Mouse (Mus musculus) embryonic facial prominence, embryonic 11.5 days (tissue): Measurements from ENCODE around the gene Ubl3. TPM values are rescaled to one million over a fixed set of nuclear protein-coding genes. Genes with fewer than 3 reads are reported as not detected.

Experiments used
- ATAC-seq: fragments of 200-750 bp; cut with Nextera tagmentation; replicated peaks from 2 replicates; pipeline ENCODE4 v1.8.0; 2017; ENCODE audit warnings: low read depth; ENCODE audit not compliant: insufficient number of reproducible peaks, low FRiP score, low TSS enrichment
- DNase-seq: peaks from one replicate; pipeline ENCODE4 v3.0.0-alpha.2; 2015; ENCODE audit warnings: low spot score
- H3K27ac ChIP-seq: fragments of 300-500 bp; sonication (generic); replicated peaks from 2 replicates; pipeline ENCODE4 v1.5.1; 2014; ENCODE audit warnings: mild to moderate bottlenecking, low read depth, low read length, control low read depth
- H3K27me3 ChIP-seq: fragments of 300-500 bp; sonication (generic); 2 replicates; pipeline ENCODE4 v1.6.1; 2014; ENCODE audit warnings: mild to moderate bottlenecking, low read length, moderate library complexity, mixed read lengths; ENCODE audit not compliant: control insufficient read depth, insufficient read depth
- H3K36me3 ChIP-seq: fragments of 300-500 bp; sonication (generic); replicated peaks from 2 replicates; pipeline ENCODE4 v1.6.1; 2014; ENCODE audit warnings: low read depth, mild to moderate bottlenecking, low read length, moderate library complexity, mixed read lengths; ENCODE audit not compliant: control insufficient read depth, insufficient read depth
- H3K4me1 ChIP-seq: fragments of 300-500 bp; sonication (generic); 2 replicates; pipeline ENCODE4 v1.6.1; 2014; ENCODE audit warnings: low read length, mixed read lengths; ENCODE audit not compliant: control insufficient read depth, insufficient read depth
- H3K4me2 ChIP-seq: fragments of 300-500 bp; sonication (generic); 2 replicates; pipeline ENCODE4 v1.6.1; 2014; ENCODE audit warnings: low read depth, mild to moderate bottlenecking, control low read depth, low read length, moderate library complexity
- H3K4me3 ChIP-seq: fragments of 300-500 bp; sonication (generic); 2 replicates; pipeline ENCODE4 v1.5.1; 2014; ENCODE audit warnings: low read depth, low read length, control low read depth
- H3K9ac ChIP-seq: fragments of 300-500 bp; sonication (generic); replicated peaks from 2 replicates; pipeline ENCODE4 v1.6.1; 2014; ENCODE audit warnings: mild to moderate bottlenecking, control low read depth, low read length
- H3K9me3 ChIP-seq: fragments of 300-500 bp; sonication (generic); replicated peaks from 2 replicates; pipeline ENCODE4 v1.6.1; 2016; ENCODE audit warnings: mild to moderate bottlenecking, low read length, inconsistent platforms, mixed read lengths; ENCODE audit not compliant: control insufficient read depth
- WGBS: fragments of 180-500 bp; shearing (Covaris S2); extraction: QIAGEN DNeasy Blood & Tissue Kit; methylation state at CpG from one replicate; pipeline ENCODE4 v1.1.7; 2014; 5-methylcytosine and 5-hydroxymethylcytosine counted together
- polyA plus RNA-seq: library from polyadenylated mRNA; unstranded; fragments of >200 nt; fragmentation: Nextera tagmentation; extraction: Ambion mirVana; gene quantifications from 2 replicates; pipeline ENCODE4 v1.2.1, GENCODE M21; 2014

Gene Ubl3
- polyA plus RNA-seq, 1 experiment from 2014 or later, result 69.8 TPM

DNA sequence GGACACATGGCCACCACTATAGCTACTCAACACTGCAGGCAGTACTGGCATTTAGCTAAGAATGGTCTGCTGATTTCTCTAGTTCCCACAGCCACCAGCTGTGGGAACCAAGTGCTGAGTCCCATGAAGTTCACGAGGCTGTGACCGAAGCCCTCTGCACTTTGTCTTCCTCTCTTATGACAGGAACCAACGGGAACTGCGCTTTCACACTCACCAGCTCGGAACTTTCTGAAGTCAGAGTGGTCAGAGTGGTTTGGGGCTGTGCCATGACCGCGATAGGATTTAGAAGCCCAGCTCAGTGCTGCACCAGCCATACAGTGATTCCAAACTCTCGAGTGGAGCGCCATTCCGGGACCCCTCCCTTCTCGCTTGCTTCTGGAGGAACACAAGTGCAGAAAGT is 66.4 kb downstream of the Ubl3 start:
- Histone ChIP-seq H3K36me3 (no peaks in the 10 kb centered on the region), H3K9me3 (no peaks in the 10 kb centered on the region), H3K4me2 (no peak overlapping the region), H3K27ac (no peak overlapping the region), H3K27me3 (no peaks in the 10 kb centered on the region; the same call in 1 of the 2 replicates), H3K4me1 (no peaks in the 10 kb centered on the region), H3K9ac (no peak overlapping the region), H3K4me3 (no peak overlapping the region)
- ATAC-seq, result no peak
- no peak for DNase-seq
- 91% methylated on average over 11 of the region's 11 CpGs for WGBS

DNA sequence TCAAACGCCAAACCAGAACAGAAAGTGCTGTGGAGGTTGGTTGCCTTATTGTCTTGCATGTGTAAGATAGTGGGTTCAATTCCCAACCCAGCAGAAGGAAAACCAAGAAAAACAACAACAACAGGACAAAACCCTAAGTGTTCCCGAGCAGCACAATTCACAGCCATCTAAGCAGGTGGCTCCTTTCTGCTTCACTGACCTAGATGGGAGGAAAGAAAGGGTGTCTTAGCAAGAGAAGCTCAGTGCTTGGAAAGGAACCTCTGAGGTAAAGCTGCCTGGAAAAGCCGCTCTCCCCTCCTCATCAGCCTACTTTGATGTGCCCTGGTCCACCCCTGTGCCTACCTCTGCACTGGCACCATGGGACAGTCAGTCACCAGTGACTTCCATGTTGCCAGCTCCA is 70.8 kb downstream of the Ubl3 start:
- whole genome bisulfite sequencing, result 80% methylated on average over 3 of the region's 3 CpGs
- Histone ChIP-seq H3K9ac (no peak overlapping the region), H3K4me3 (no peak overlapping the region), H3K9me3 (no peaks in the 10 kb centered on the region), H3K36me3 (no peaks in the 10 kb centered on the region), H3K4me2 (no peak overlapping the region), H3K27me3 (no peaks in the 10 kb centered on the region; the same call in 1 of the 2 replicates), H3K4me1 (no peaks in the 10 kb centered on the region), H3K27ac (no peak overlapping the region)
- no peak for DNase-seq
- no peak for ATAC-seq

DNA sequence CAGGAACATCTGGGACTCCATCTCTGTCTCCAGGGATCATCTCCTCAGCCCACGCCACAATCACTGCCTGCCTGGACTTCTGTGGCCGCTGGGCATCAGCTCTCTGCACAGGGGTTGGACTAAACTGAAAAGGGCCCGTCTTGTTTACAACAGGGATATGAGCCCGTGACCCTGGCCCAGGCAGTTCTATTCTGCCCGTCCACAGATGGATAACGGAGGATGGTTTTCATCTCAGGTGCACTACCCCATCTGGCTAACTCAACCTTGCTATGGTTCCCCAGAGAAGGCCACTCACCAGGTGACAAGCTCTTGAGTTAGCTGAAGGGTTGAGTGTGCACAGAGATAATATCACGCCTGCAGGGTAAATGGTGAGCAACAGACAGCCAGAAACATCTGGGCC is 78.2 kb downstream of the Ubl3 start:
- H3K4me1 ChIP-seq, result no peaks in the 10 kb centered on the region
- no peaks in the 10 kb centered on the region for H3K27me3 ChIP-seq
- no peak overlapping the region for H3K27ac ChIP-seq
- H3K9ac ChIP-seq, result no peak overlapping the region
- WGBS, result 81% methylated on average over 7 of the region's 7 CpGs
- H3K4me2 ChIP-seq, result no peak overlapping the region
- no peak for DNase-seq
- no peaks in the 10 kb centered on the region for H3K36me3 ChIP-seq
- no peaks in the 10 kb centered on the region for H3K9me3 ChIP-seq
- H3K4me3 ChIP-seq, result no peak overlapping the region
- no peak for ATAC-seq

DNA sequence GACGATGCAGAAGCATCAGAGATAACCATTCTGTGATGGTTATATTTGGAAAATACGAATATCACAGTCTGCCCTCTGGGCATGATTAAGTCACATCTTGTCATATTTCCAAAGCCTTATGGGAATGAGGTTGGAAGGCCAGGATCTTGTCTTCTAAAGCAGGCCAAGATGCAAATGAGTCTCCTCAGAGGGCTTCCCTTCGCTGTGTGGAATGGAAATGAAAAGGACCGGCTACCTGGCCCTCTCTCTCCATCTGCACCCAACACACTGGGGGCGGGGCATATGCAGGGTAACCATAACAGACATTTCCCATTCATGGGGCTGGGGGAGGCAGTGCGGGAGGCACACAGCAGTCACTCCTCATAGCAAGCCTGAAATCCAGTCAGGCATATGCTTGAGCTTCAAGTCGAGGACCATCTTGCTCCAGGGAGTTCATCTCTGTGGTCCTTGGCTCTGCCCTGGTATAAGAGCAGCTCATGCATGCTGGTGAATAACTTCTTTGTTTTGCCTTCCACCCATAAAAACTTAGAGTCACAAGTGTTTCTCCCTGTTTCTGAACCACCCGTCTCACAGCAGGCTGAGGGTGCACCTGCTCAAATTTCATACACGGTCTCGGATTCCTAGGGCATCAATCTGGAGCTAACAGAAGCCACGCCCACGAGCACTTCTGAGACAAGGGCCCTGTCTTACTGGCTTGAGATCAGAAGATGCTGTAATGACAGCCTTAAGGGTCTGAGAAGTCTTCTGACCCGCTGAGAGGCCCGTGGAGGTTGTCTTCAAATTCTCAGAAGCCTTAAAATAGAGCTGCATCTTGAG is 83.8 kb downstream of the Ubl3 start:
- Histone ChIP-seq H3K4me3 (no peak overlapping the region), H3K4me1 (no peaks in the 10 kb centered on the region), H3K4me2 (no peak overlapping the region), H3K36me3 (no peaks in the 10 kb centered on the region), H3K27me3 (no peaks in the 10 kb centered on the region), H3K27ac (no peak overlapping the region), H3K9ac (no peak overlapping the region), H3K9me3 (no peaks in the 10 kb centered on the region)
- no peak for ATAC-seq
- peak; percentile 43 for DNase-seq
- 48% methylated on average over 14 of the region's 14 CpGs for WGBS

DNA sequence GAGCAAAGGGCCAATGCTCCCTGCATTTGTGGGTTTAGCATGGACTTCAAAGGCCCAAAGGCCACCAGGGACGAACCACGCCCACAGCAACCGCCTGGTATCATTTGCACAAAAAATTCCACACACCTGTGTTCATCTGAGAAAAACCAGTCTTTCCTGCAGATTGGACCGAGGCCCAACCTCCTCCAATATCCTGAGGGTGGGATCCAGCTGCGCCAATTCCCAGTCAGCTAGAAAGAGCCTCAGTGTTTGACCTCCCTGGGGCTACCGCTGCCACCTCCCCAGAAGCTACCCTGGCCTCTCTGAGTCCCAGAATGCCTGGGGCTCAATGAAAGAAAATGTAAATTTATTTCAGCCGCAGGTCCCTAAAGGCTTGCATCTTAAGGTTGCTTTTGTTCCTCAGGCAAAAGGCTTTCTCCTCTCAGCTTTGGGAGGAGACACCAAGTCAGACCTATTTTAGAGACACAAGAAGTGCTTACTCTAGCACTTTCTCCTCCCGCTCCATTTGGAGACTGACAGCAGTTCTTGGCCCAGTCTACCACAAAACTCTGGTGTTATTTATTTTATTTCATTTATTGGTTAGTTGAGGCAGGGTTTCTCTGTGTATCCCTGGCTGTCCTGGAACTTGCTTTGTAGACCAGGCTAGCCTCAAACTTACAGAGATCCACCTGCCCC is 85.5 kb downstream of the Ubl3 start:
- 29% methylated on average over 8 of the region's 8 CpGs for WGBS
- Histone ChIP-seq H3K27me3 (no peaks in the 10 kb centered on the region), H3K9ac (no peak overlapping the region), H3K4me1 (no peaks in the 10 kb centered on the region), H3K27ac (no peak overlapping the region), H3K36me3 (no peaks in the 10 kb centered on the region), H3K4me3 (no peak overlapping the region), H3K4me2 (no peak overlapping the region), H3K9me3 (no peaks in the 10 kb centered on the region)
- no peak for ATAC-seq
- DNase-seq, result peak; percentile 25

DNA sequence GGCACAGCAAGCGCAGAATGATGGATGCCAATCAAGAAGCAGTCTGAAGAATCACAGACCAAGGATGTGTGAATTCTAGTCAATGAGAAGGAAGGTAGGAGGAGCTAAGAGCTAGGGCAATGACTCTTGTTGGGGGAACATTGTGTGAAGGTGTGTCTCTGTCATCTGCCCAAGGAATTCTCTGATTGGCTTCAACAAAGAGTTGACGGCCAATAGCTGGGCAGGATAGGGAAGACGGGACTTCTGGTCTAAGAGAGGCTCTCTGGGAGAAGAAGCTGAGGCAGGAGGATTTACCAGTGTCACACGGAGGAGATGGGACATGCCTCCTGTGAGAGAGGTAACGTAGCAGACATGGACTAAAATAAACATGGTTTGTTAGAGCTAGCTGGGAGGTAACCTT is 86.5 kb downstream of the Ubl3 start:
- WGBS, result 85% methylated on average over 5 of the region's 5 CpGs
- no peak overlapping the region for H3K4me2 ChIP-seq
- no peaks in the 10 kb centered on the region for H3K9me3 ChIP-seq
- ATAC-seq (no peak), DNase-seq (no peak)
- no peaks in the 10 kb centered on the region for H3K4me1 ChIP-seq
- H3K9ac ChIP-seq, result no peak overlapping the region
- no peaks in the 10 kb centered on the region for H3K36me3 ChIP-seq
- no peak overlapping the region for H3K27ac ChIP-seq
- no peaks in the 10 kb centered on the region for H3K27me3 ChIP-seq
- H3K4me3 ChIP-seq, result no peak overlapping the region

DNA sequence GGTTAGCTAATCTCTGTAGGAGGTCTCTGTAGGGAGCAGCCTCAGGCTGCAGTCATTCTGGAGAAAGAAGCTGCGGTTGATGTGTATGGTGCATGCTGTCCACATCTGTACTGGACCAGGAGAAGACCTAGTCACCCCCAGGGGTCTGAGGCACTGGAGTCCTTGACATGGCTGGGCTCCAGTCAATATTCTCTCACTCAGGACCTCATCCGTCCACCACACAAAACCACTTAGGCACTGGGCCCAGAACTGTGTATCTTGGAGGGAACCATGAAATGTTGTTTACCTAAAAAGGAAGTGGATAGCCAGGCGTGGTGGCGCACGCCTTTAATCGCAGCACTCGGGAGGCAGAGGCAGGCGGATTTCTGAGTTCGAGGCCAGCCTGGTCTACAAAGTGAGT is 87.5 kb downstream of the Ubl3 start:
- no peaks in the 10 kb centered on the region for H3K9me3 ChIP-seq
- H3K27me3 ChIP-seq, result no peaks in the 10 kb centered on the region
- H3K9ac ChIP-seq, result no peak overlapping the region
- no peak overlapping the region for H3K4me3 ChIP-seq
- ATAC-seq, result no peak
- H3K36me3 ChIP-seq, result no peaks in the 10 kb centered on the region
- H3K4me1 ChIP-seq, result no peaks in the 10 kb centered on the region
- no peak overlapping the region for H3K4me2 ChIP-seq
- no peak for DNase-seq
- H3K27ac ChIP-seq, result no peak overlapping the region
- 94% methylated on average over 9 of the region's 9 CpGs for WGBS

DNA sequence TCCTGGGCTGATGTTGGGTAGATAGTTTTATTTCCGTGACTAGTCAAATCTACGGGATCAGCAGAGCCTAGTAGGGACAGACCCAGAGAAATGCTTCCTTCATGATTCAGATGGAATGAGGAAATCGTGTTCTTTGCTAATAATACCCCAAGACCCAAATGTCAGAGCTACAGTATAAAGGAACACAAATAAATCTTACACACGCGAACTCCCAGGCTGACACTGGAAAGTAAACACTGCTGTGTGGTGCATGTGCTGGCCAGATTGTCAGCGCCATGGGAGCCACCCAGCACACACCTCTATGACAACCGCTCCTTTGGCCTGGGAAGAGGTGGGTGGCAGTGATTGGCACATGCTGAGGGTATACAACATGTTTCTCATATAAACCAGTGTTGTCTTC is 88.1 kb downstream of the Ubl3 start:
- DNase-seq (no peak), ATAC-seq (no peak)
- H3K4me3 ChIP-seq, result no peak overlapping the region
- H3K36me3 ChIP-seq, result no peaks in the 10 kb centered on the region
- no peaks in the 10 kb centered on the region for H3K27me3 ChIP-seq
- 82% methylated on average over 7 of the region's 7 CpGs for WGBS
- H3K4me2 ChIP-seq, result no peak overlapping the region
- no peak overlapping the region for H3K27ac ChIP-seq
- H3K4me1 ChIP-seq, result no peaks in the 10 kb centered on the region
- H3K9me3 ChIP-seq, result no peaks in the 10 kb centered on the region
- no peak overlapping the region for H3K9ac ChIP-seq
